Mouse (Mus musculus): ENCODE results near the gene Trim24. TPM values are rescaled to one million over a fixed set of nuclear protein-coding genes. Genes with fewer than 3 reads are reported as not detected.
"Not testable (repeated sequence)": the region's sequence is repeated elsewhere in the genome, so short reads cannot be mapped to it uniquely, and the experiment has no call there.

Gene Trim24
- polyA plus RNA-seq, 1 experiment = 46.2 TPM

GRCm38 (mm10) chr6:37829631-37830030, 41.0 kb upstream of the Trim24 start:
- Histone ChIP-seq H3K4me1 (replicated peaks; ENCODE audit: control insufficient read depth, insufficient read depth, low read length) (no peaks in the 10 kb centered on the region), H3K27ac (ENCODE audit: control insufficient read depth, insufficient read depth, low read length) (no peak overlapping the region), H3K36me3 (ENCODE audit: control insufficient read depth, insufficient read depth, low read length) (no peaks in the 10 kb centered on the region), H3K4me3 (ENCODE audit: control insufficient read depth, insufficient read depth, low read length) (no peak overlapping the region), H3K27me3 (ENCODE audit: control insufficient read depth, insufficient read depth, low read length) (no peaks in the 10 kb centered on the region)
- DNase-seq = no peak
- TF ChIP-seq CTCF (IDR thresholded peaks at IDR 0.05; ENCODE audit: borderline replicate concordance, control insufficient read depth, extremely low read depth, insufficient read depth, low read length, poor library complexity) (no peak), POLR2A (IDR thresholded peaks at IDR 0.05; ENCODE audit: control insufficient read depth, extremely low read depth, insufficient read depth, low read length, poor library complexity) (no peak)

DNA sequence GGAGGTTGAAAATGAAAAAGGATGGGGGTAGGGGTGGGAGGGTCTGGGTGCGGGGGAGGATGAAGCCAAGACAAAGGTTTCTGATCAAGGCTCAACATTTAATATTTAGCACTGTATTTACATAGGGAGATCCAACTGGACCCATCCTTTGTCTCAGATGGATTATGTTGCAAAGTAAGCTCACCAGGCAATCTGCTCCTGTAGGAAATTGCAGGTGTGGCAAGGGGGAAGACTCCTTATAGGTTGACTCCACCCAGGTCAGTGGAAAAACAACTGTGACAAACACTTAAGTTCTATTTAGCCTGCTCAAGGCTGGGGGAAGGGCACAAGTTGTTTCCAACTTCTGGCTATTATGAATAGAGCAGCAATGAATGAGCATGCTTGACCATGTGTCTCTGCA, 36.9 kb upstream of the Trim24 start:
- Histone ChIP-seq H3K27ac (ENCODE audit: control insufficient read depth, insufficient read depth, low read length) (no peak overlapping the region), H3K4me1 (replicated peaks; ENCODE audit: control insufficient read depth, insufficient read depth, low read length) (no peaks in the 10 kb centered on the region), H3K4me3 (ENCODE audit: control insufficient read depth, insufficient read depth, low read length) (no peak overlapping the region), H3K27me3 (ENCODE audit: control insufficient read depth, insufficient read depth, low read length) (no peaks in the 10 kb centered on the region), H3K36me3 (ENCODE audit: control insufficient read depth, insufficient read depth, low read length) (no peaks in the 10 kb centered on the region)
- 97% methylated on average over 1 of the region's 1 CpGs for WGBS
- TF ChIP-seq POLR2A (IDR thresholded peaks at IDR 0.05; ENCODE audit: control insufficient read depth, extremely low read depth, insufficient read depth, low read length, poor library complexity) (no peak), CTCF (IDR thresholded peaks at IDR 0.05; ENCODE audit: borderline replicate concordance, control insufficient read depth, extremely low read depth, insufficient read depth, low read length, poor library complexity) (no peak)
- no peak for DNase-seq

DNA sequence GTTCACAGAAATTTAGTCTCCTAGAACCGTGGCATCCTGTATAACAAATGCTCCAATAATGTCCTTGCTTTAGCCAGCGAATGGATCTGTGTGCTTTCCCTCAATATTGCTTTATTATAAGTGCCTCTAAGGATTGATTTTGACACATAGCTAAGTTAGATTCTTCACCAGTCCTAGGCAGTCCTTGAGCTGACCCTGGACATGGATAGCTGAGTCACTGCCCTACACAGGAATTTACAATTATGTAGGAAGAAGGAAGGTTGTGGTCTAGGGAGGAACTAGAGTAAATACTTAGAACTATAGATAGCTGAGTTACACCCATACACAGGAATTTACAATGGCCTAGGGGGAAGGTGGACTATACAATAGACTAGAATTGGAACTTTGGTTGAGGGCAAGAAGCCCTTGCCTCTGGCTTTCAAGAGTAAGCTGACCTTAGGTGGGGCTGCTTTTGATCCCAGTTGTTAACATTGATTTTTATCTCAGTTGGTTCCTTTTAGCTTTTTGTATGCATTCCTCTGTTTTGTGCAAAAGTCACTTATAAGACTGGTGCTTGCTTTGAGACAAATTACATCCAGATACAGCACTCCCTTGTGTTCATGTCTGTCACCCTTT, 33.6 kb upstream of the Trim24 start:
- not testable (repeated sequence) for H3K36me3 ChIP-seq (ENCODE audit: control insufficient read depth, insufficient read depth, low read length); H3K4me1 ChIP-seq (replicated peaks; ENCODE audit: control insufficient read depth, insufficient read depth, low read length); DNase-seq; H3K27ac ChIP-seq (ENCODE audit: control insufficient read depth, insufficient read depth, low read length); H3K4me3 ChIP-seq (ENCODE audit: control insufficient read depth, insufficient read depth, low read length); H3K27me3 ChIP-seq (ENCODE audit: control insufficient read depth, insufficient read depth, low read length)
- 91% methylated on average over 2 of the region's 2 CpGs for WGBS

GRCm38 (mm10) chr6:37842779-37843605, 27.6 kb upstream of the Trim24 start:
- H3K36me3 ChIP-seq (ENCODE audit: control insufficient read depth, insufficient read depth, low read length) = no peaks in the 10 kb centered on the region
- H3K27me3 ChIP-seq (ENCODE audit: control insufficient read depth, insufficient read depth, low read length) = no peaks in the 10 kb centered on the region
- 61% methylated on average over 5 of the region's 5 CpGs for WGBS
- no peak for TF ChIP-seq CTCF (IDR thresholded peaks at IDR 0.05; ENCODE audit: borderline replicate concordance, control insufficient read depth, extremely low read depth, insufficient read depth, low read length, poor library complexity)
- TF ChIP-seq POLR2A (IDR thresholded peaks at IDR 0.05; ENCODE audit: control insufficient read depth, extremely low read depth, insufficient read depth, low read length, poor library complexity) = no peak
- H3K4me1 ChIP-seq (replicated peaks; ENCODE audit: control insufficient read depth, insufficient read depth, low read length) = no peaks in the 10 kb centered on the region
- no peak for DNase-seq
- no peak overlapping the region for H3K4me3 ChIP-seq (ENCODE audit: control insufficient read depth, insufficient read depth, low read length)
- no peak overlapping the region for H3K27ac ChIP-seq (ENCODE audit: control insufficient read depth, insufficient read depth, low read length)

- Histone ChIP-seq H3K36me3 (ENCODE audit: control insufficient read depth, insufficient read depth, low read length) (no peaks in the 10 kb centered on the region), H3K4me1 (replicated peaks; ENCODE audit: control insufficient read depth, insufficient read depth, low read length) (no peaks in the 10 kb centered on the region), H3K4me3 (ENCODE audit: control insufficient read depth, insufficient read depth, low read length) (no peak overlapping the region), H3K27ac (ENCODE audit: control insufficient read depth, insufficient read depth, low read length) (no peak overlapping the region), H3K27me3 (ENCODE audit: control insufficient read depth, insufficient read depth, low read length) (no peaks in the 10 kb centered on the region)
- 75% methylated on average over 8 of the region's 8 CpGs for WGBS
- TF ChIP-seq POLR2A (IDR thresholded peaks at IDR 0.05; ENCODE audit: control insufficient read depth, extremely low read depth, insufficient read depth, low read length, poor library complexity) (no peak), CTCF (IDR thresholded peaks at IDR 0.05; ENCODE audit: borderline replicate concordance, control insufficient read depth, extremely low read depth, insufficient read depth, low read length, poor library complexity) (no peak)
- no peak for DNase-seq
Observed at GRCm38 (mm10) chr6:37843647-37844273, 26.9 kb upstream of the Trim24 start.

DNA sequence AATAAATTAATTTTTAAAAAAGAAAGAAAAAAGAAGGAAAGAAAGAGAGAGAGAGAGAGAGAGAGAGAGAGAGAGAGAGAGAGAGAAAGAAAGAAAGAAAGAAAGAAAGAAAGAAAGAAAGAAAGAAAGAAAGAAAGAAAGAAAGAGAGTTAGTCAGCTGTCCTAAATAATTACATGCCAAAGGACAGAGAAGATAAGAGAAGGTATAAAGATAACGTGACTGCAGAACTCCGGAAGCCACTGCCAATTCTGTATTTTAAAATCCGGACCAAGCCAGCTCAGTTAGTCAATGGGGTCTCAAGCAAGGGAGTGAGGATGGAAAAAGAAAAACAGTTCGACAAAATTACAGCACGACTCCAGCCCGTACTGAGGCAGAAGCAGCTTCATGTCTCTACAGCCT, 25.7 kb upstream of the Trim24 start:
- H3K27ac ChIP-seq (ENCODE audit: control insufficient read depth, insufficient read depth, low read length); H3K27me3 ChIP-seq (ENCODE audit: control insufficient read depth, insufficient read depth, low read length); H3K4me3 ChIP-seq (ENCODE audit: control insufficient read depth, insufficient read depth, low read length); H3K4me1 ChIP-seq (replicated peaks; ENCODE audit: control insufficient read depth, insufficient read depth, low read length); H3K36me3 ChIP-seq (ENCODE audit: control insufficient read depth, insufficient read depth, low read length); DNase-seq: not testable (repeated sequence)
- 94% methylated on average over 6 of the region's 6 CpGs for WGBS

GRCm38 (mm10) chr6:37847531-37847930, 23.1 kb upstream of the Trim24 start:
- 74% methylated on average over 4 of the region's 4 CpGs for WGBS
- not testable (repeated sequence) for DNase-seq; H3K36me3 ChIP-seq (ENCODE audit: control insufficient read depth, insufficient read depth, low read length); H3K27me3 ChIP-seq (ENCODE audit: control insufficient read depth, insufficient read depth, low read length); H3K4me1 ChIP-seq (replicated peaks; ENCODE audit: control insufficient read depth, insufficient read depth, low read length); H3K27ac ChIP-seq (ENCODE audit: control insufficient read depth, insufficient read depth, low read length); H3K4me3 ChIP-seq (ENCODE audit: control insufficient read depth, insufficient read depth, low read length)
